Mouse (Mus musculus) thymus, adult 2 months (tissue): ENCODE data around the gene Cldn7. TPM values are rescaled to one million over a fixed set of nuclear protein-coding genes. Genes with fewer than 3 reads are reported as not detected.

Source experiments
- DNase-seq: peaks from one replicate; pipeline ENCODE4 v3.0.0; 2021
- H3K27ac ChIP-seq: fragments of 200-500 bp; 2 replicates; pipeline ENCODE4 v1.5.1; 2012; ENCODE audit warnings: low read length, control low read depth; ENCODE audit not compliant: control insufficient read depth, insufficient read depth
- H3K27me3 ChIP-seq: fragments of 200-500 bp; 2 replicates; pipeline ENCODE4 v1.6.1; 2012; ENCODE audit warnings: mild to moderate bottlenecking, low read length, moderate library complexity, mixed read lengths; ENCODE audit not compliant: control insufficient read depth, insufficient read depth
- H3K36me3 ChIP-seq: fragments of 200-500 bp; 2 replicates; pipeline ENCODE4 v1.6.1; 2012; ENCODE audit warnings: mild to moderate bottlenecking, low read length, moderate library complexity; ENCODE audit not compliant: control insufficient read depth, insufficient read depth
- H3K4me1 ChIP-seq: fragments of 200-500 bp; replicated peaks from 2 replicates; pipeline ENCODE4 v1.6.1; 2012; ENCODE audit warnings: low read length; ENCODE audit not compliant: control insufficient read depth, insufficient read depth
- H3K4me3 ChIP-seq: fragments of 200-500 bp; 2 replicates; pipeline ENCODE4 v1.5.1; 2012; ENCODE audit warnings: mild to moderate bottlenecking, low read length, control low read depth, moderate library complexity; ENCODE audit not compliant: control insufficient read depth, insufficient read depth
- CTCF ChIP-seq: fragments of 200-500 bp; IDR thresholded peaks from 2 replicates; pipeline ENCODE4 v1.5.1; 2012; ENCODE audit warnings: mild to moderate bottlenecking, control low read depth, low read length, moderate library complexity, borderline replicate concordance; ENCODE audit not compliant: control insufficient read depth, poor library complexity, insufficient read depth; ENCODE audit errors: extremely low read depth
- POLR2A ChIP-seq: fragments of 200-500 bp; IDR thresholded peaks from 2 replicates; pipeline ENCODE4 v1.6.1; 2012; ENCODE audit warnings: mild to moderate bottlenecking, low read length, control low read depth, moderate library complexity; ENCODE audit not compliant: control insufficient read depth, poor library complexity, insufficient read depth; ENCODE audit errors: extremely low read depth
- WGBS: fragments of 180-500 bp; shearing (Covaris S2); methylation state at CpG from one replicate; pipeline ENCODE4 v1.1.7; 2018; 5-methylcytosine and 5-hydroxymethylcytosine counted together
- polyA plus RNA-seq: library from polyadenylated mRNA; depleted of rRNA; stranded (reverse); fragments of >200 nt; gene quantifications from 2 replicates; pipeline ENCODE4 v1.2.3, GENCODE M21; 2012

Gene Cldn7
- polyA plus RNA-seq, 1 experiment, result 6.0 TPM

DNA sequence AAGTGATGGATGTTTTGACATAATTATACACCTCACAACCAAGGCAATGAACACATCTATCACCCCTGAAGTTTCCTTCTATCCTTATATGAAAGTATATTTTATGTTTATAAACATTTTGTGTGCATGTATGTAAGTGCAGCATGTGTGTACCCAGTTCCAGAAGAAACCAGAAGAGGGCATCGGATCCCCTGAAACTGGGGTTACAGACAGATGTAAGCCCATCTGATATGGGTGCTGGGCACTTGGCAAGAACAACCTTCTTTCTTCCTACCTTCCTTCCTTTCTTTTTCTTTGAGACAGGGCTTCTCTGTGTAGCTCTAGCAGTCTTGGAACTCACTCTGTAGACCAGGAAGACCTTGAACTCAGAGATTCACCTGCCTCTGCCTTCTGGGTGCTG is 8.4 kb upstream of the Cldn7 start:
- Histone ChIP-seq H3K36me3 (no peaks in the 10 kb centered on the region), H3K4me3 (no peak overlapping the region), H3K27ac (no peak overlapping the region), H3K4me1 (no peaks in the 10 kb centered on the region), H3K27me3 (no peaks in the 10 kb centered on the region)
- peak; percentile 25 for DNase-seq
- TF ChIP-seq CTCF (no peak), POLR2A (no peak)
- 78% methylated on average over 1 of the region's 1 CpGs for WGBS

DNA sequence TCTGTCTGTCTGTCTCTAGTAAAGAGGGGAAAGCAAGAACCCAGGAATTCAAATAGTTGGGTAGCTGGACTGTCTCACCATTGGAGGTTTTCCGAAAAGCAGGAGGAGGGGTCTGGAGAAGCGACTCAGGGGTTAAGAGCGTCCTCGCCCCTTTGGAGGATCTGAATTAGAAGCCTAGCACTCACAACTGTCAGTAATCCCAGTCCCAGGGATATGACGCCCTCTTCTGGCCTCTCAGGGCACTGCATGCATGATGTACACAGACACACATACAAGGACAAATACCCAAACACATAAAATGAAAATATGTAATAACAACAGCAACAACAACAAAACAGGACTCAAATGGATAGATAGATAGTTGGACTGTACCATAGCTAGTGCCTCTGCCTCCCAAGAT is 4.0 kb upstream of the Cldn7 start:
- TF ChIP-seq CTCF, result no peak
- Histone ChIP-seq H3K27me3 (peaks cover 6% of the 10 kb centered on the region; the same call in 1 of the 2 replicates), H3K4me1 (peaks cover 4% of the 10 kb centered on the region; the same call in 1 of the 2 replicates), H3K36me3 (no peaks in the 10 kb centered on the region), H3K4me3 (no peak overlapping the region), H3K27ac (no peak overlapping the region)
- WGBS, result 69% methylated on average over 5 of the region's 5 CpGs
- no peak for DNase-seq

DNA sequence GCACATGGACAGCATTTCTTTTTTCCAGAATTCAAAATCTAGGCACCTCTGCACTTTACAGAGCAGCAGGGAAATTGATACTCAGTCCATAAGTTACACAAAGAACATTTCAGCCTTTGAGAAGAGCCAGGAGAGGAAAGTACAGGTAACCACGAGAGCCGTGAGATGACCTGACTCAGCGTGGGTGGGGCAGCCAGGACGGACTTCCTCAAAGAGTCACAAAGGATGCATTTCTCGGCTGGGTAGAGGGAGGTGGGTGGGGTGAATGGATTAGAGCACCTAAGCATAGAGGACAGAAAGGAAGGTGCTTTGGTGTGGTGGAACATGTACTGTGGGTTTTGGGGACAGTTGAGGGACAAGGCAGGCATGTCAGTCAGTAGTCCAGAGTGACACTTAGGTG is 2.7 kb upstream of the Cldn7 start:
- Histone ChIP-seq H3K27me3 (peaks cover 16% of the 10 kb centered on the region; the same call in 1 of the 2 replicates), H3K4me3 (no peak overlapping the region), H3K4me1 (peaks cover 6% of the 10 kb centered on the region; the same call in 1 of the 2 replicates), H3K27ac (no peak overlapping the region), H3K36me3 (no peaks in the 10 kb centered on the region)
- TF ChIP-seq POLR2A, result no peak
- no peak for TF ChIP-seq CTCF
- WGBS, result 8% methylated on average over 5 of the region's 5 CpGs
- no peak for DNase-seq

DNA sequence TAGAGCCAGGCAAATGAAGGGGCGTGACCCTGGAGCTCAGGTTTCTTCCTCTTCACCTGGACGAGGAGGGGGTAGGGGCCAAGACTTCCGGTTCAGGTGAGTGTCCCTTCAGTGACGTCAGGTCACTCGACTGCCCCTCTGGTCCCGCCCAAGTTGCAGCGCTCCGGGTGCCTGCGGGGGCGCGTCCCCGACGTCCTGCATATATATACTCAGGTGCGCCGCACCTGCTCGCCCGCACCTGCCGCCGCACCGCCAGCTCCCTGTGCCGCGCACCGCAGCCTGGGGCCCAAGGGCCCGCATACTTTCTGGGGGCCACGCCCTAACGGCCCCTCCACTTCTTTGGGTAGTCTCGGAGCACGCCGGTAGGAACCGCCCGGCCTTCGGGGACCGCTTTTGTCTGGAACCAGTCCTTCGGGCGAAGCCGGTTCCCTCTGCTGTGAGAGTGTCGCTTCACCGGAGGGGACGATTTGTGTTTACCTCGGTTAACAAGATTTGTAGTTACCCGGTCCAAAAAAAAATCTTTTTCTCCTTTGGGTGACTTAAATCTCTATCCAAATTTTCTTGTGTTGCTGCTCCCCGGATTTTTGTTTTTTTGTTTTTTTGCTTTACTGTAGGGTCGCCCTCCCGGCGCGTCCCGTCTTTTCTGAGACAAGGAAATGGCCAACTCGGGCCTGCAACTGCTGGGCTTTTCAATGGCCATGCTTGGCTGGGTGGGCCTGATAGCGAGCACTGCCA is 859 bp downstream of the Cldn7 start:
- Histone ChIP-seq H3K27me3 (peaks cover 18% of the 10 kb centered on the region; the same call in 1 of the 2 replicates), H3K4me1 (peaks cover 7% of the 10 kb centered on the region; the same call in 1 of the 2 replicates), H3K4me3 (no peak overlapping the region), H3K27ac (no peak overlapping the region), H3K36me3 (no peaks in the 10 kb centered on the region; the same call in 1 of the 2 replicates)
- WGBS, result 9% methylated on average over 49 of the region's 49 CpGs
- no peak for TF ChIP-seq POLR2A
- no peak for TF ChIP-seq CTCF
- DNase-seq, result no peak

DNA sequence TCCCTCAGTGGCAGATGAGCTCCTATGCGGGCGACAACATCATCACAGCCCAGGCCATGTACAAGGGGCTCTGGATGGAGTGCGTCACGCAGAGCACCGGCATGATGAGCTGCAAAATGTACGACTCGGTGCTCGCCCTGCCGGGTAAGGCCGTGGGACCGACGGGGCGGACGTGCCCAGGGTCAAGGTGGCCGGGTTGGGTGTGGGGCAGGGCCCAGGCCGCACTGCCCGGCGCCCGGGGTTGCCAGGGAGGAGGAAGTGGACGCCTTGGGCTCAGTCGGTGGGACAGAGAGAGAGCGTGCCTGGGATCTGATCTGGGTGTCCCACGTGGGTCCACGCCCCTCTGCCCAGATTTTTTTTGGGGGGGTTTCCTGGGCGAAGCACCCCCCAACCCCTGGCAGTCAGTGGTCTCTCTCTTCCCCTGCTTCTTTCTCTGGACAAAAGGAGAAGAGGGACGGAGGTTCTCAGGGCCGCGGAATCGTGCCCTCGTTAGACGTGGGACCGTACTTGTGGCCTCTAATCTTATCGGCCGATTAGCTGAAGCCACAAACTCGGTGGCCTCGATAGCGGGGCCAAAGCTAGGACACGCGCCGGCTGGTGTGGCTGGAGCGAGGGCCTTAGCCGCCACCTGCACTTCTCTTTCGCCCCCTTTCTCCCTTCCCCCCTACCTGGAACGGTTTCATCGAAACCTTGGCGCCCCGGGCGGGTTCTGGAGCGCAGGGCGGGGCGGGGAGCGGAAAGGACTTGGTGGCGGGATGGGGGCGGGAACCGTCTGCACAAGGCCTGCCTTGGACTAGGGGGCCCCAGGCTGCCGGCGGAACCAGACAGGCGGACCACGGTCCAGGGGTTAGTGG is 1.7 kb downstream of the Cldn7 start:
- DNase-seq, result no peak
- Histone ChIP-seq H3K4me1 (peaks cover 7% of the 10 kb centered on the region; the same call in 1 of the 2 replicates), H3K36me3 (no peaks in the 10 kb centered on the region; the same call in 1 of the 2 replicates), H3K4me3 (no peak overlapping the region; the same call in 1 of the 2 replicates), H3K27ac (no peak overlapping the region), H3K27me3 (peaks cover 18% of the 10 kb centered on the region; the same call in 1 of the 2 replicates)
- TF ChIP-seq POLR2A (no peak), CTCF (no peak)
- 6% methylated on average over 59 of the region's 59 CpGs for WGBS

DNA sequence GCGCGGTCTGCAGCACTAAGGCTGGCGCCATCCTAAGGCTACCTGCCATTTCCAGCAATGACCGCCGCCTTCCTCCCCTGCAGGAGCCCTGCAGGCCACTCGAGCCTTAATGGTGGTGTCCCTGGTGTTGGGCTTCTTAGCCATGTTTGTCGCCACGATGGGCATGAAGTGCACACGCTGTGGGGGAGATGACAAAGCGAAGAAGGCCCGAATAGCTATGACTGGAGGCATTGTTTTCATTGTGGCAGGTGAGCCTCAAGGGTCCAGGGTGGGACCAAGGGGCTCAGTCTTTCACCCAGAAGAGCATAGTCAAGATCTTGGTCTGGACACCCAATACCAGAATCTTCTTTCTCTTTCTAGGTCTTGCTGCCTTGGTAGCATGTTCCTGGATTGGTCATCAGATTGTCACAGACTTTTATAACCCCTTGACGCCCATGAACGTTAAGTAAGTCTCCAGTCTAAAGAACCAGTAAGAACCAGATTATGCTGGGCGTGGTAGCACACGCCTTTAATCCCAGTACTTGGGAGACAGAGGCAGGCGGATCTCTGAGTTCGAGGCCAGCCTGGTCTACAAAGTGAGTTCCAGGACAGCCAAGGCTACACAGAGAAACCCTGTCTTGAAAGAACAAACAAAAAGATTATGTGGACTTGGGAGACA is 2.4 kb downstream of the Cldn7 start:
- H3K27me3 ChIP-seq, result peaks cover 18% of the 10 kb centered on the region; the same call in 1 of the 2 replicates
- H3K4me1 ChIP-seq, result peaks cover 7% of the 10 kb centered on the region; the same call in 1 of the 2 replicates
- H3K4me3 ChIP-seq, result no peak overlapping the region
- 47% methylated on average over 17 of the region's 17 CpGs for WGBS
- DNase-seq, result no peak
- H3K27ac ChIP-seq, result no peak overlapping the region
- no peaks in the 10 kb centered on the region; the same call in 1 of the 2 replicates for H3K36me3 ChIP-seq
- TF ChIP-seq POLR2A (no peak), CTCF (no peak)
